Mouse (Mus musculus): Measurements from ENCODE around the gene Tanc1.

- TF ChIP-seq CTCF (conservative IDR thresholded peaks at IDR 0.05; ENCODE audit: low read length) (no peak), NANOG (IDR thresholded peaks at IDR 0.05; ENCODE audit: borderline replicate concordance, low read length) (no peak), POU5F1 (IDR thresholded peaks at IDR 0.05; ENCODE audit: borderline replicate concordance, low read length) (no peak)
These were observed 93.4 kb downstream of the Tanc1 start for GRCm38 (mm10) chr2:59705221-59705620.

All from E14TG2a.4 (cell line).